Mouse (Mus musculus) G1E (cell line): ENCODE data around the gene Shank2. TPM values are rescaled to one million over a fixed set of nuclear protein-coding genes. Genes with fewer than 3 reads are reported as not detected.

Source experiments
- ATAC-seq: 2 replicates; pipeline ENCODE4 v1.8.0; 2016; ENCODE audit warnings: mild to moderate bottlenecking; ENCODE audit not compliant: insufficient number of reproducible peaks, poor library complexity, low FRiP score, severe bottlenecking; ENCODE audit errors: extremely low read depth
- DNase-seq: peaks from one replicate; pipeline ENCODE4 v3.0.0; 2012; ENCODE audit warnings: low spot score
- H3K27me3 ChIP-seq: 2 replicates; pipeline ENCODE4 v1.6.1; 2012; ENCODE audit warnings: mild to moderate bottlenecking, low read length, inconsistent platforms; ENCODE audit not compliant: insufficient read depth
- H3K36me3 ChIP-seq: replicated peaks from 2 replicates; pipeline ENCODE3; 2012; ENCODE audit warnings: mild to moderate bottlenecking, inconsistent platforms
- H3K4me1 ChIP-seq: 2 replicates; pipeline ENCODE4 v1.6.1; 2012; ENCODE audit warnings: low read depth, low read length, inconsistent platforms, mixed read lengths; ENCODE audit not compliant: insufficient read depth
- H3K4me3 ChIP-seq: 2 replicates; pipeline ENCODE4 v1.5.1; 2012; ENCODE audit warnings: low read depth, mild to moderate bottlenecking, inconsistent platforms, low read length, moderate library complexity, mixed read lengths
- H3K9me3 ChIP-seq: replicated peaks from 2 replicates; pipeline ENCODE4 v1.6.1; 2012; ENCODE audit warnings: inconsistent platforms
- CTCF ChIP-seq: IDR thresholded peaks from 2 replicates; pipeline ENCODE4 v1.5.1; 2012; ENCODE audit warnings: low read depth, low read length, inconsistent platforms, mixed read lengths
- GATA1 ChIP-seq: IDR thresholded peaks from 2 replicates; pipeline ENCODE4 v1.6.1; 2012; ENCODE audit warnings: borderline replicate concordance, low read length, inconsistent platforms, mixed read lengths
- GATA2 ChIP-seq: IDR thresholded peaks from 2 replicates; pipeline ENCODE4 v1.6.1; 2012; ENCODE audit warnings: low read depth, low read length, inconsistent platforms, borderline replicate concordance
- POLR2AphosphoS5 ChIP-seq: IDR thresholded peaks from 2 replicates; pipeline ENCODE4 v1.6.1; 2012; ENCODE audit warnings: low read depth, low read length, inconsistent platforms; ENCODE audit not compliant: insufficient replicate concordance
- TAL1 ChIP-seq: conservative IDR thresholded peaks from 2 replicates; pipeline ENCODE4 v1.6.1; 2012; ENCODE audit warnings: low read depth, low read length, inconsistent platforms, mixed read lengths
- polyA plus RNA-seq: library from polyadenylated mRNA; stranded (reverse); fragments of >175 nt; gene quantifications from 2 replicates; pipeline ENCODE4 v1.2.3, GENCODE M21; 2012
- total RNA-seq, 2 experiments: library from RNA; stranded (forward) in 1 of 2; stranded (reverse) in 1 of 2; fragments of 200-1000 nt in 1 of 2; fragments of >200 nt in 1 of 2; fragmentation: Nextera tagmentation in 1 of 2; gene quantifications; 2 replicates each; pipeline ENCODE4 v1.2.3; 2014 to 2017

The Shank2 gene
- total and polyA plus RNA-seq, 3 experiments, result 0.05 TPM; not detected in 2

DNA sequence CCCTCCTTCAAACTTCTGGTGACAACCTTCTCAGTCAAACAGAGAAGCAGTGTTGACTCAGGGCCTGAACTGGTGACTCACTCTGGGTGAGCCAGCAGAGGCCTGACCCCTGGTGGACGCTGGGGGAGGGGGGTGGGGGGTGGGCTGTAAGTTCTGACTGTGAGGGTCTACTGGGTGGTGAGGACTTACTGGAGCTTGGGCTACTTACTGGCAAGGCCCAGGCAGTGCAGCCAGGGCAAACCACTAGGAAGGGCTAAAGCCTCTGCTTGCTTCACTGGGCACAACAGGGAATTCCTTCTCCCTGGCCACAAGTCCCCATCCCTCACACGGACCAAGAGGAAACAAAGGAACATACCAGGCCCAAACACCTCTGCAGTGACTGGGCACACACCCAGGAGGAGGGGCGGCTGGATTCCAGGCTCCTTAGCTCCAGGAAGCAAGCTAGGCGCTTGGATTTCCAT is 467.5 kb downstream of the Shank2 start:
- Histone ChIP-seq H3K36me3 (peaks cover 43% of the 10 kb centered on the region), H3K9me3 (no peaks in the 10 kb centered on the region), H3K27me3 (no peaks in the 10 kb centered on the region), H3K4me3 (peak overlapping the region; percentile 82; the same call in 1 of the 2 replicates), H3K4me1 (peaks cover 30% of the 10 kb centered on the region)
- TF ChIP-seq GATA1 (no peak), POLR2AphosphoS5 (no peak), CTCF (no peak)
- peak; percentile 43 for DNase-seq
- no peak; the same call in 1 of the 2 replicates for ATAC-seq

GRCm38 (mm10) chr7:144469908-144470544 is 468.3 kb downstream of the Shank2 start:
- peaks cover 38% of the 10 kb centered on the region for H3K36me3 ChIP-seq
- no peaks in the 10 kb centered on the region for H3K27me3 ChIP-seq
- no peaks in the 10 kb centered on the region for H3K9me3 ChIP-seq
- H3K4me3 ChIP-seq, result peak overlapping the region; percentile 82
- H3K4me1 ChIP-seq, result peaks cover 30% of the 10 kb centered on the region
- TF ChIP-seq GATA1 (no peak), CTCF (no peak), POLR2AphosphoS5 (no peak), GATA2 (no peak), TAL1 (no peak)
- ATAC-seq (no peak), DNase-seq (no peak)

DNA sequence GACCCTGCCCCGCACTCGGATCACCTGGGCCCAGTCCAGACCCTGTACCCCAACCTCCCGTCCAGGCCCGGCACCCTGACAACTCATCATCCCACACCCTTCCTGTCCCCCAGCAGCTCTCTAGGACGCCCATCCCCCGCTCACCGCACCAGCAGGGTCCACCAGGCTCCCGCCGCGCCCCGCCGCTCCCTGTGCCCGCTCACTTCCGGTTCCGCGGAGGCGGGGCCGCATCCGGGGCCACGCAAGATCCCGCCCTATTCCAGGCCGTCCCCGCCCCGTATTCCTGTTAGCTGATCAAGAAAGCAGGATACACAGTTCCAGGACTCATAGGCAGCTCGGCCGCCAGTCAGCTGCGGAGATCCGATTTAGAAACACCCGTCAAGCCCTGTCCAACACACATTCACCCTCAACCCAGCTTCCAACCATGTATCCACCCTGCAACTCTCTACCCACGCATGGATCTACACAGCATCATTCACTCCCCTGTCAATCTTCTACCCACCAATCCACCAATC is 468.9 kb downstream of the Shank2 start, which contains the start of gene Cttn:
Cttn (minus strand) TSS at position 465 of the 515 bp plus-strand sequence.
- H3K4me3 ChIP-seq, result peak within 1 kb of the TSS; percentile 82
- peaks cover 30% of the 10 kb centered on the region for H3K4me1 ChIP-seq
- H3K36me3 ChIP-seq, result peaks cover 35% of the 10 kb centered on the region
- H3K27me3 ChIP-seq, result no peaks in the 10 kb centered on the region
- TF ChIP-seq POLR2AphosphoS5, result no peak
- TF ChIP-seq TAL1, result no peak
- no peak for TF ChIP-seq GATA1
- no peak for TF ChIP-seq GATA2
- no peak for TF ChIP-seq CTCF
- no peaks in the 10 kb centered on the region for H3K9me3 ChIP-seq
- peak; percentile 54 for ATAC-seq
- DNase-seq, result peak; percentile 86

- ATAC-seq, result no peak
- no peak for DNase-seq
- H3K4me1 ChIP-seq, result peaks cover 30% of the 10 kb centered on the region
- peak overlapping the region; percentile 82; the same call in 1 of the 2 replicates for H3K4me3 ChIP-seq
- H3K9me3 ChIP-seq, result no peaks in the 10 kb centered on the region
- H3K27me3 ChIP-seq, result no peaks in the 10 kb centered on the region
- peaks cover 36% of the 10 kb centered on the region for H3K36me3 ChIP-seq
- TF ChIP-seq GATA2 (no peak), POLR2AphosphoS5 (no peak), TAL1 (no peak), CTCF (no peak), GATA1 (no peak)
Measured at GRCm38 (mm10) chr7:144471103-144471502, 469.4 kb downstream of the Shank2 start.

DNA sequence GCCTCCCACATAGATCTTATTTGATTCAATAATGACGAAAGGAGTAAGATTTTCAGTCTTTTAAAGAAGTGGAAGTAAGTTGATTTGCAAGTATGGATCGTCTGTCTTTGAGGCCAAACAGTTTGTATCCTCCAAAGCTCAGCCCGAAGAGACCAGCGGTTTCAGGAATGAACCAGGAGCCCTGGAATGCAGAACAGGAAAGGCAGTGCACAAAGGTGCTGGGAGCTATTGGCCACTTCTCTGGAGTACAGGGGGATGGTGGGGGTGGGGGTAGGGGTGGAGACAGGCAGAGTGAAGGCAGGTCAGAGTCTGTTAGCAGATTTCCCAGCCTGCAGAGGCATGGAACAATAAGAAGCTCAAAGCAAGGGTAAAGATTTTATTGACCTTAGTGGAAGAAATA is 471.8 kb downstream of the Shank2 start:
- peaks cover 27% of the 10 kb centered on the region for H3K4me1 ChIP-seq
- ATAC-seq, result no peak
- DNase-seq, result no peak
- H3K4me3 ChIP-seq, result no peak overlapping the region
- no peaks in the 10 kb centered on the region for H3K27me3 ChIP-seq
- no peaks in the 10 kb centered on the region for H3K9me3 ChIP-seq
- TF ChIP-seq POLR2AphosphoS5, result no peak
- H3K36me3 ChIP-seq, result peaks cover 35% of the 10 kb centered on the region

Other genes with a start within 250 kb of the Shank2 start
- gene Osbpl5, start 244.9 kb upstream of the Shank2 start, total RNA-seq (2014; fragmentation: Nextera tagmentation), result not detected in 2 replicates
- 0.12 and 0.60 TPM in 2 replicates for gene Osbpl5, start 244.9 kb upstream of the Shank2 start, total RNA-seq (2017)
- 0.01 TPM in 1 of 2 replicates, not detected in the other for gene Osbpl5, start 244.9 kb upstream of the Shank2 start, polyA plus RNA-seq
- gene Mrgprg, start 234.9 kb upstream of the Shank2 start, total RNA-seq (2014; fragmentation: Nextera tagmentation), result not detected in 2 replicates
- 0.06 and 0.16 TPM in 2 replicates for gene Mrgprg, start 234.9 kb upstream of the Shank2 start, total RNA-seq (2017)
- gene Mrgprg, start 234.9 kb upstream of the Shank2 start, polyA plus RNA-seq, result not detected in 2 replicates
- gene Mrgpre, start 217.4 kb upstream of the Shank2 start, total RNA-seq (2014; fragmentation: Nextera tagmentation), result not detected in 2 replicates
- gene Mrgpre, start 217.4 kb upstream of the Shank2 start, total RNA-seq (2017), result under 0.01 TPM in 1 of 2 replicates, not detected in the other
- not detected in 2 replicates for gene Mrgpre, start 217.4 kb upstream of the Shank2 start, polyA plus RNA-seq
- 10.3 and 14.6 TPM in 2 replicates for gene Nadsyn1, start 179.1 kb upstream of the Shank2 start, total RNA-seq (2014; fragmentation: Nextera tagmentation)
- 11.9 and 18.8 TPM in 2 replicates for gene Nadsyn1, start 179.1 kb upstream of the Shank2 start, total RNA-seq (2017)
- 3.6 and 4.5 TPM in 2 replicates for gene Nadsyn1, start 179.1 kb upstream of the Shank2 start, polyA plus RNA-seq
- 83.0 and 83.2 TPM in 2 replicates for gene Dhcr7, start 178.8 kb upstream of the Shank2 start, total RNA-seq (2014; fragmentation: Nextera tagmentation)
- 15.7 and 16.3 TPM in 2 replicates for gene Dhcr7, start 178.8 kb upstream of the Shank2 start, total RNA-seq (2017)
- 11.0 and 20.6 TPM in 2 replicates for gene Dhcr7, start 178.8 kb upstream of the Shank2 start, polyA plus RNA-seq
- not detected in 2 replicates for gene Gm498, start 135.1 kb upstream of the Shank2 start, total RNA-seq (2014; fragmentation: Nextera tagmentation)
- not detected in 2 replicates for gene Gm498, start 135.1 kb upstream of the Shank2 start, total RNA-seq (2017)
- gene Gm498, start 135.1 kb upstream of the Shank2 start, polyA plus RNA-seq, result 0.07 and 0.08 TPM in 2 replicates